Mouse (Mus musculus): ENCODE results near the gene Polr2h. TPM values are rescaled to one million over a fixed set of nuclear protein-coding genes. Genes with fewer than 3 reads are reported as not detected.

Polr2h gene
- total RNA-seq, 2 experiments from 2014 or later: 2.9 to 11.2 TPM

DNA sequence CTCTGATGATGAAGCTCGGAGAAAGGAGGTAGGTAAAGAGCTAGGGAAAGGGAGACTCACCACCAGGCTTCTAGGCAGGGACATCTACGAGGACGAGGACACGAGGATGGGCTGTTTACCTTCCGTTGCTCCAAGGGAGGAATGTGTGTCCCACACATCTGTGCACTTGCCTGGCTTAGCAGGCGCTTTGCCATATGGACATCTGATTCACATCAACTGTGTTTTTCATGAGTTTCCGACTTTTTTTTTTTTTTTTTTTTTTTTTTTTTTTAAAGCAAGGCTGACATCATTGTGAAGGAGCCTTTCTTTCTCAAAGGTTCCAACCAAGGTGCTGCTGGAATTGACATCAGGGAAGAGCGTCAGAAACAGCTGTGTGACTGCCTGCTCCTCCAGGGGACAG is 33.1 kb downstream of the Polr2h start:
- ATAC-seq (replicated peaks; ENCODE audit: low FRiP score, poor library complexity, severe bottlenecking): no peak

DNA sequence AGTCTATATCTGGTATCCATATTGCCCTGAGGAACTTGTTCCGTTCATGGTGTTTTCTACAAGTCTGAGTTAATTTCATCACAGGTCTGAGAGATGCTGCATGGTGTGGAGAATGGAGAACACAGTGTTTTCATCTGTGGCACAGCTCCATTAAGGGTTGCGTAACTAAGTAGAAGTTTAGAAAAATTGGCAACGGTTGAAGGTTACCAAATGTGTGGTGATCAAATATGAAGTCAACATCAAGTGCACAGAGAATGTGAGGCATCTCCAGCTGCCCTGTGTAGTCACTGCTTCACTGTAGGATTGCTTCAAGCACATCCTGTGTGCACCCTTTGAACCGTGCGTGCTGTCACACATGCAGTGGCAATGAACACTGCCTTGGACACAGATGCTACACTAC is 38.6 kb downstream of the Polr2h start:
- no peak for ATAC-seq (replicated peaks; ENCODE audit: low FRiP score, poor library complexity, severe bottlenecking)

DNA sequence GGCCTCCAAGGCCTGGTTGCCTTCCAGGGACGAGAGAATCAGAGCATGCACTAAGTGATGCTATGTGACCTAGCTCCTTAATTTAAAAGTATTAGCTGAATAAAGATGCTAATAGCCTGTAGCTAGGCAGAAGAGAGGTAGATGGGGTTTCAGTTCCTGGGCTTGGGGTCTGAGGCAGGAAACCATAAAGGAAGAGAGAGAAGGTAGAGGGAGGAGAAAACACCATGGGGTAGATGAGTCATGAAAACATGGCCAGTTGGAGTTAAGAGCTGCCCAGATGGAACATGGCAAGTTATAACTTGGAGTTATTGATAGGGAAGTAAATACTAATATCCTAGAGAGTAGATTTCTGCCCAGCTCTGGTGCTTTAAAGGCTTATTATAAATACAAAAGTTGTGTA is 39.9 kb downstream of the Polr2h start:
- no peak for ATAC-seq (replicated peaks; ENCODE audit: low FRiP score, poor library complexity, severe bottlenecking)

DNA sequence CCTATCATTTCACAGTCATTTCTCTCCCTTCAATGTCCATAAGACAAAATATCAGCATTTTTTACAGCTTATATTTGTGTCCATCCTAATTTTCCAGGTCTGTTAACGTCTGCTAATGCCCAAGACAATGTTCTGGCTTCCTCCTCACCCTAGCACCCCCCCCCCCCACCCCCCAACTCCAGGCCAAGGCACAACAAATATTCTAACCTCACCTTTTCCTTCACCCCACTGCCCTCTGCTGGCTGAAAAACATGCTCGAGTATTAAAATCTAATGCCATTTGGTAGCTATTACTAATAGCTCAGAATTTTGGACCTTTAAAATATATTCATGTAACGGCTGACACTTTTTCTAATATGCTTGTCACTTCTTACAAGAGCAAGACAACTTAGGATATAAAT is 44.2 kb downstream of the Polr2h start:
- no peak for ATAC-seq (replicated peaks; ENCODE audit: low FRiP score, poor library complexity, severe bottlenecking)

DNA sequence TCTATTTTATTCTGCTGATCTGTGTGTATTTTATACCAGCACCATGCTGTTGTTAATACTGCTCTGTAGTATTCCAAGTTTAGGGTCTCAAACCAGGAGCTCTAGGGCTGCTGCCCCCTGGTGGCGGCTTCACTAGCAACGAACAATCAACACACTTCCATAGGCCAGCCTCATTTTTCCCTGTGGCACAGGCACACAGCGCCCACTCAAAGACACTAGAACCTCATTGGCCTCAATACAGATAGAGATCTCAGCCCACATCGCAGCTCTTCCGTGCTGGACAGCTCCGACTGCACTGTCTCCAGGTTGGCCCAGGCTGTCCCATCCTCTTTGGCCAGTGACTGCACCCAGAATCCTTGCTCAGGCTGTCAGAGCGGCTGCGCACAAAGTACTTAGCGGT is 47.8 kb downstream of the Polr2h start:
- peak; percentile 52; the same call in 1 of the 2 replicates for ATAC-seq (replicated peaks; ENCODE audit: low FRiP score, poor library complexity, severe bottlenecking)

Other genes starting within 250 kb of the Polr2h start
- gene Eif2b5, start 218.8 kb upstream of the Polr2h start, total RNA-seq (2015; ENCODE audit: low replicate concordance): 33.2 and 54.9 TPM in 2 replicates
- 11.5 and 18.9 TPM in 2 replicates for gene Eif2b5, start 218.8 kb upstream of the Polr2h start, total RNA-seq (2017; ENCODE audit: low replicate concordance)
- 6.1 and 18.0 TPM in 2 replicates for gene Dvl3, start 200.7 kb upstream of the Polr2h start, total RNA-seq (2015; ENCODE audit: low replicate concordance)
- gene Dvl3, start 200.7 kb upstream of the Polr2h start, total RNA-seq (2017; ENCODE audit: low replicate concordance): 1.3 and 3.6 TPM in 2 replicates
- 214 and 297 TPM in 2 replicates for gene Ap2m1, start 182.2 kb upstream of the Polr2h start, total RNA-seq (2015; ENCODE audit: low replicate concordance)
- 271 and 285 TPM in 2 replicates for gene Ap2m1, start 182.2 kb upstream of the Polr2h start, total RNA-seq (2017; ENCODE audit: low replicate concordance)
- gene Abcf3, start 169.1 kb upstream of the Polr2h start, total RNA-seq (2015; ENCODE audit: low replicate concordance): 22.2 and 23.1 TPM in 2 replicates
- gene Abcf3, start 169.1 kb upstream of the Polr2h start, total RNA-seq (2017; ENCODE audit: low replicate concordance): 32.1 and 40.5 TPM in 2 replicates
- not detected in 2 replicates for gene Vwa5b2, start 128.2 kb upstream of the Polr2h start, total RNA-seq (2015; ENCODE audit: low replicate concordance)
- 0.77 TPM in 1 of 2 replicates, not detected in the other for gene Vwa5b2, start 128.2 kb upstream of the Polr2h start, total RNA-seq (2017; ENCODE audit: low replicate concordance)
- not detected in 2 replicates for gene Eef1akmt4, start 106.1 kb upstream of the Polr2h start, total RNA-seq (2015; ENCODE audit: low replicate concordance)
- gene Eef1akmt4, start 106.1 kb upstream of the Polr2h start, total RNA-seq (2017; ENCODE audit: low replicate concordance): 0.15 TPM in 1 of 2 replicates, not detected in the other
- not detected in 2 replicates for gene Gm49333, start 106.1 kb upstream of the Polr2h start, total RNA-seq (2015; ENCODE audit: low replicate concordance)
- gene Gm49333, start 106.1 kb upstream of the Polr2h start, total RNA-seq (2017; ENCODE audit: low replicate concordance): not detected in 2 replicates
- 6.7 and 6.8 TPM in 2 replicates for gene Alg3, start 105.9 kb upstream of the Polr2h start, total RNA-seq (2015; ENCODE audit: low replicate concordance)
- gene Alg3, start 105.9 kb upstream of the Polr2h start, total RNA-seq (2017; ENCODE audit: low replicate concordance): 1.2 and 5.5 TPM in 2 replicates
- gene Camk2n2, start 96.4 kb upstream of the Polr2h start, total RNA-seq (2015; ENCODE audit: low replicate concordance): not detected in 2 replicates
- not detected in 2 replicates for gene Camk2n2, start 96.4 kb upstream of the Polr2h start, total RNA-seq (2017; ENCODE audit: low replicate concordance)
- not detected in 2 replicates for gene Ece2, start 87.8 kb upstream of the Polr2h start, total RNA-seq (2015; ENCODE audit: low replicate concordance)
- gene Ece2, start 87.8 kb upstream of the Polr2h start, total RNA-seq (2017; ENCODE audit: low replicate concordance): not detected in 2 replicates
- gene Psmd2, start 66.0 kb upstream of the Polr2h start, total RNA-seq (2015; ENCODE audit: low replicate concordance): 71.7 and 115 TPM in 2 replicates
- gene Psmd2, start 66.0 kb upstream of the Polr2h start, total RNA-seq (2017; ENCODE audit: low replicate concordance): 125 and 131 TPM in 2 replicates
- 105 and 116 TPM in 2 replicates for gene Eif4g1, start 49.4 kb upstream of the Polr2h start, total RNA-seq (2015; ENCODE audit: low replicate concordance)
- 109 and 153 TPM in 2 replicates for gene Eif4g1, start 49.4 kb upstream of the Polr2h start, total RNA-seq (2017; ENCODE audit: low replicate concordance)
- not detected in 2 replicates for gene Fam131a, start 24.4 kb upstream of the Polr2h start, total RNA-seq (2015; ENCODE audit: low replicate concordance)
- gene Fam131a, start 24.4 kb upstream of the Polr2h start, total RNA-seq (2017; ENCODE audit: low replicate concordance): not detected in 2 replicates
- gene Clcn2, start 81 bp downstream of the Polr2h start, total RNA-seq (2015; ENCODE audit: low replicate concordance): 11.5 and 21.0 TPM in 2 replicates
- gene Clcn2, start 81 bp downstream of the Polr2h start, total RNA-seq (2017; ENCODE audit: low replicate concordance): 9.9 and 10.7 TPM in 2 replicates
- not detected in 2 replicates for gene Chrd, start 15.5 kb downstream of the Polr2h start, total RNA-seq (2015; ENCODE audit: low replicate concordance)
- not detected in 2 replicates for gene Chrd, start 15.5 kb downstream of the Polr2h start, total RNA-seq (2017; ENCODE audit: low replicate concordance)
- gene Thpo, start 16.8 kb downstream of the Polr2h start, total RNA-seq (2015; ENCODE audit: low replicate concordance): not detected in 2 replicates
- not detected in 2 replicates for gene Thpo, start 16.8 kb downstream of the Polr2h start, total RNA-seq (2017; ENCODE audit: low replicate concordance)

Data from erythroid progenitor cell, adult 5-6 weeks (primary cell).